Mouse (Mus musculus) adrenal gland, adult 10 weeks (tissue): ENCODE results near the gene Vmn2r118. TPM values are rescaled to one million over a fixed set of nuclear protein-coding genes. Genes with fewer than 3 reads are reported as not detected.

Source experiments
- polyA plus RNA-seq: library from polyadenylated mRNA; stranded (reverse); fragments of 350-450 nt; fragmentation: Illumina TruSeq; extraction: RNeasy Lipid Tissue Mini Kit (QIAGEN cat#74804); gene quantifications from one replicate; pipeline ENCODE4 v1.2.3, GENCODE M21; 2014; ENCODE audit warnings: low read depth, low replicate concordance

Vmn2r118 gene
- polyA plus RNA-seq = not detected

GRCm38 (mm10) chr17:55625092-55625491 lies at the start of gene Vmn2r118:
Vmn2r118 (minus strand) TSS chr17:55625192.

Other genes with a start within 250 kb of the Vmn2r118 start
- 0.23 TPM for gene St6gal2, start 179.8 kb downstream of the Vmn2r118 start, polyA plus RNA-seq
- gene Pot1b, start 87.4 kb upstream of the Vmn2r118 start, polyA plus RNA-seq = 19.8 TPM
- 1.4 TPM for gene Adgre4, start 124.8 kb upstream of the Vmn2r118 start, polyA plus RNA-seq